8 mouse cellular contexts compared by ENCODE assay signal in genomic region chr11:51635127-51635524, GRCm38 (mm10). TPM values are rescaled to one million over a fixed set of nuclear protein-coding genes. Genes with fewer than 3 reads are reported as not detected.
A peak's percentile ranks its signal among the peaks of the same experiment; 100 is the strongest.
DNase-seq lines count a peak whose midpoint lies in the region; ATAC-seq and TF ChIP-seq lines count a peak whose summit lies in the region.

No protein-coding gene starts in this region.

- peaks cover 33% of the 10 kb centered on the region for H3K4me1 ChIP-seq in heart, embryonic 13.5 days
- H3K4me1 ChIP-seq in ES-Bruce4 (ENCODE audit: control insufficient read depth, insufficient read depth, low read length), result no peaks in the 10 kb centered on the region
- H3K4me1 ChIP-seq in forebrain, embryonic 15.5 days, result peaks cover 22% of the 10 kb centered on the region
- peaks cover 25% of the 10 kb centered on the region for H3K4me1 ChIP-seq in liver, embryonic 16.5 days (ENCODE audit: control insufficient read depth, low read depth, low read length)

- no peaks in the 10 kb centered on the region for H3K9me3 ChIP-seq in heart, embryonic 13.5 days
- no peaks in the 10 kb centered on the region for H3K9me3 ChIP-seq in ES-Bruce4 (replicated peaks; ENCODE audit: control insufficient read depth, insufficient read depth, low read length, poor library complexity, severe bottlenecking)
- H3K9me3 ChIP-seq in forebrain, embryonic 15.5 days, result no peaks in the 10 kb centered on the region
- no peaks in the 10 kb centered on the region for H3K9me3 ChIP-seq in liver, embryonic 16.5 days (replicated peaks; ENCODE audit: control insufficient read depth, low read length)

- H3K36me3 ChIP-seq in heart, embryonic 13.5 days, result no peaks in the 10 kb centered on the region
- 0 out of 2 replicates have a peak, but pooled peaks cover 3% of the 10 kb centered on the region for H3K36me3 ChIP-seq in ES-Bruce4 (ENCODE audit: control insufficient read depth, insufficient read depth, low read length, poor library complexity, severe bottlenecking)
- no peaks in the 10 kb centered on the region for H3K36me3 ChIP-seq in forebrain, embryonic 15.5 days
- H3K36me3 ChIP-seq in liver, embryonic 16.5 days (ENCODE audit: control insufficient read depth, insufficient read depth), result no peaks in the 10 kb centered on the region

- TF ChIP-seq EP300 in ES-Bruce4 (IDR thresholded peaks at IDR 0.05; ENCODE audit: insufficient read depth, low read depth, low read length), result no peak

- peaks cover 6% of the 10 kb centered on the region; the same call in 1 of the 2 replicates for H3K27me3 ChIP-seq in heart, embryonic 13.5 days (replicated peaks)
- no peaks in the 10 kb centered on the region for H3K27me3 ChIP-seq in ES-Bruce4 (ENCODE audit: control insufficient read depth, insufficient read depth, low read length, poor library complexity, severe bottlenecking)
- no peaks in the 10 kb centered on the region for H3K27me3 ChIP-seq in forebrain, embryonic 15.5 days
- H3K27me3 ChIP-seq in liver, embryonic 16.5 days (ENCODE audit: control insufficient read depth, insufficient read depth, low read depth, low read length), result no peaks in the 10 kb centered on the region

- peak overlapping the region; percentile 89 for H3K9ac ChIP-seq in heart, embryonic 13.5 days
- H3K9ac ChIP-seq in ES-Bruce4 (ENCODE audit: low read depth, poor library complexity, severe bottlenecking), result peak overlapping the region; percentile 87
- peak overlapping the region; percentile 80 for H3K9ac ChIP-seq in forebrain, embryonic 15.5 days (replicated peaks)
- H3K9ac ChIP-seq in liver, embryonic 16.5 days (ENCODE audit: low read depth, low read length), result peak overlapping the region; percentile 85

- intact Hi-C loops in heart, postnatal 36 days (cut with DNase I), result loop anchor here (5.0 kb wide), 1 partner anchor 47 kb away; no protein-coding TSS in a partner anchor

- H3K27ac ChIP-seq in heart, embryonic 13.5 days (replicated peaks), result peak overlapping the region; percentile 76
- peak overlapping the region; percentile 88 for H3K27ac ChIP-seq in ES-Bruce4 (ENCODE audit: insufficient read depth, low read length)
- H3K27ac ChIP-seq in forebrain, embryonic 15.5 days (replicated peaks), result peak overlapping the region; percentile 87
- H3K27ac ChIP-seq in liver, embryonic 16.5 days (ENCODE audit: low read length), result peak overlapping the region; percentile 87

- DNase-seq in heart, postnatal 36 days, result no peak
- no peak for DNase-seq in ovary, adult 18-20 months (ENCODE audit: low spot score)
- DNase-seq in layer of hippocampus, postnatal 25 days (ENCODE audit: extremely low spot score in 1 of 2, low spot score in 1 of 2), result no peak
- DNase-seq in cerebellum, postnatal 4 days (ENCODE audit: low spot score in 2 of 2), result no peak

- no peak for TF ChIP-seq POLR2A in ES-Bruce4 (IDR thresholded peaks at IDR 0.05; ENCODE audit: insufficient read depth, low read length)

- H3K4me2 ChIP-seq in heart, embryonic 13.5 days, result peak overlapping the region; percentile 76
- peak overlapping the region; percentile 79 for H3K4me2 ChIP-seq in forebrain, embryonic 15.5 days (replicated peaks)
- peak overlapping the region; percentile 83 for H3K4me2 ChIP-seq in liver, embryonic 16.5 days (ENCODE audit: low read depth, low read length)

- 8% methylated on average over 6 of the region's 6 CpGs for WGBS in heart, embryonic 13.5 days
- 21% methylated on average over 6 of the region's 6 CpGs for WGBS in forebrain, embryonic 15.5 days
- 3% methylated on average over 6 of the region's 6 CpGs for WGBS in liver, embryonic 16.5 days (ENCODE audit: insufficient replicate concordance)

- peak overlapping the region; percentile 91 for H3K4me3 ChIP-seq in heart, embryonic 13.5 days
- peak overlapping the region; percentile 76 for H3K4me3 ChIP-seq in ES-Bruce4 (ENCODE audit: low read depth, low read length)
- H3K4me3 ChIP-seq in forebrain, embryonic 15.5 days, result peak overlapping the region; percentile 87
- H3K4me3 ChIP-seq in liver, embryonic 16.5 days (ENCODE audit: low read depth, low read length), result peak overlapping the region; percentile 85

- ATAC-seq in heart, embryonic 13.5 days (ENCODE audit: extremely low read depth, insufficient number of reproducible peaks, low FRiP score, low TSS enrichment), result no peak
- ATAC-seq in forebrain, embryonic 15.5 days (replicated peaks), result 0 out of 2 replicates have a peak, but pooled peaks have one; percentile 1
- no peak for ATAC-seq in liver, embryonic 16.5 days (ENCODE audit: low read depth)

- TF ChIP-seq CTCF in ES-Bruce4 (IDR thresholded peaks at IDR 0.05; ENCODE audit: low read depth, low read length), result no peak

RNA-seq across cellular contexts. Expression of gene Rmnd5b, which starts 0.6 kb away (rescaled TPM):
- polyA plus RNA-seq in heart, embryonic 13.5 days (2015; fragmentation: Nextera tagmentation; extraction: Ambion mirVana), result 31.0 and 33.5 TPM in 2 replicates
- total RNA-seq in heart, postnatal 36 days (2021), result 10 to 100 TPM; 14.5 to 16.0 TPM
- polyA plus RNA-seq in ES-Bruce4 (2011; ENCODE audit: insufficient read depth, insufficient read length, low read depth, missing spikeins), result 17.9 and 20.2 TPM in 2 replicates
- polyA plus RNA-seq in forebrain, embryonic 15.5 days (2015; fragmentation: Nextera tagmentation; extraction: Ambion mirVana), result 69.6 and 77.7 TPM in 2 replicates
- polyA plus RNA-seq in liver, embryonic 16.5 days (2015; fragmentation: Nextera tagmentation; extraction: Ambion mirVana), result 16.6 and 17.7 TPM in 2 replicates
- 10 to 100 TPM; 62.3 to 65.9 TPM for total RNA-seq in layer of hippocampus, postnatal 25 days (2021)

RNA-seq across cellular contexts. Expression of gene N4bp3, which starts 15.5 kb away (rescaled TPM):
- 12.7 and 14.1 TPM in 2 replicates for polyA plus RNA-seq in heart, embryonic 13.5 days (2015; fragmentation: Nextera tagmentation; extraction: Ambion mirVana)
- 10 to 100 TPM; 13.4 to 16.3 TPM for total RNA-seq in heart, postnatal 36 days (2021)
- polyA plus RNA-seq in ES-Bruce4 (2011; ENCODE audit: insufficient read depth, insufficient read length, low read depth, missing spikeins), result 18.5 and 19.9 TPM in 2 replicates
- 10.2 and 10.8 TPM in 2 replicates for polyA plus RNA-seq in forebrain, embryonic 15.5 days (2015; fragmentation: Nextera tagmentation; extraction: Ambion mirVana)
- polyA plus RNA-seq in liver, embryonic 16.5 days (2015; fragmentation: Nextera tagmentation; extraction: Ambion mirVana), result 2.8 and 3.9 TPM in 2 replicates
- 10 to 100 TPM; 12.1 to 12.4 TPM for total RNA-seq in layer of hippocampus, postnatal 25 days (2021)

RNA-seq across cellular contexts. Expression of gene Nhp2, which starts 15.6 kb away (rescaled TPM):
- polyA plus RNA-seq in heart, embryonic 13.5 days (2015; fragmentation: Nextera tagmentation; extraction: Ambion mirVana), result 101 and 102 TPM in 2 replicates
- 10 to 100 TPM; 20.2 to 25.2 TPM for total RNA-seq in heart, postnatal 36 days (2021)
- polyA plus RNA-seq in ES-Bruce4 (2011; ENCODE audit: insufficient read depth, insufficient read length, low read depth, missing spikeins), result 202 and 205 TPM in 2 replicates
- 98.5 and 102 TPM in 2 replicates for polyA plus RNA-seq in forebrain, embryonic 15.5 days (2015; fragmentation: Nextera tagmentation; extraction: Ambion mirVana)
- 69.5 and 79.3 TPM in 2 replicates for polyA plus RNA-seq in liver, embryonic 16.5 days (2015; fragmentation: Nextera tagmentation; extraction: Ambion mirVana)
- 10 to 100 TPM; 46.7 to 48.7 TPM for total RNA-seq in layer of hippocampus, postnatal 25 days (2021)

RNA-seq across cellular contexts. Expression of gene D930048N14Rik, which starts 15.6 kb away (rescaled TPM):
- 0.86 and 0.94 TPM in 2 replicates for polyA plus RNA-seq in heart, embryonic 13.5 days (2015; fragmentation: Nextera tagmentation; extraction: Ambion mirVana)
- total RNA-seq in heart, postnatal 36 days (2021), result under 1 TPM; 0.33 to 0.62 TPM
- polyA plus RNA-seq in ES-Bruce4 (2011; ENCODE audit: insufficient read depth, insufficient read length, low read depth, missing spikeins), result 10.1 and 10.6 TPM in 2 replicates
- polyA plus RNA-seq in forebrain, embryonic 15.5 days (2015; fragmentation: Nextera tagmentation; extraction: Ambion mirVana), result 0.47 and 0.57 TPM in 2 replicates
- 0.44 and 0.46 TPM in 2 replicates for polyA plus RNA-seq in liver, embryonic 16.5 days (2015; fragmentation: Nextera tagmentation; extraction: Ambion mirVana)
- total RNA-seq in layer of hippocampus, postnatal 25 days (2021), result 1 to 10 TPM; 1.2 to 1.3 TPM

RNA-seq across cellular contexts. Expression of gene Hnrnpab, which starts 28.5 kb away (rescaled TPM):
- 273 and 282 TPM in 2 replicates for polyA plus RNA-seq in heart, embryonic 13.5 days (2015; fragmentation: Nextera tagmentation; extraction: Ambion mirVana)
- total RNA-seq in heart, postnatal 36 days (2021), result 100 to 1,000 TPM; 135 to 143 TPM
- 609 and 639 TPM in 2 replicates for polyA plus RNA-seq in ES-Bruce4 (2011; ENCODE audit: insufficient read depth, insufficient read length, low read depth, missing spikeins)
- polyA plus RNA-seq in forebrain, embryonic 15.5 days (2015; fragmentation: Nextera tagmentation; extraction: Ambion mirVana), result 588 and 604 TPM in 2 replicates
- polyA plus RNA-seq in liver, embryonic 16.5 days (2015; fragmentation: Nextera tagmentation; extraction: Ambion mirVana), result 130 and 132 TPM in 2 replicates
- 100 to 1,000 TPM; 154 to 161 TPM for total RNA-seq in layer of hippocampus, postnatal 25 days (2021)
